Mouse (Mus musculus): ENCODE data around the gene Igfbp1. TPM values are rescaled to one million over a fixed set of nuclear protein-coding genes. Genes with fewer than 3 reads are reported as not detected.
A peak's percentile ranks its signal among the peaks of the same experiment; 100 is the strongest.

Gene Igfbp1
- polyA plus RNA-seq, 1 experiment from 2014 or later: 339 TPM

GRCm38 (mm10) chr11:7231958-7232357 is 34.4 kb downstream of the Igfbp1 start:
- no peak overlapping the region for H3K27ac ChIP-seq (ENCODE audit: low read length)
- H3K9ac ChIP-seq (ENCODE audit: low read depth, low read length): no peak overlapping the region
- no peaks in the 10 kb centered on the region for H3K9me3 ChIP-seq (replicated peaks; ENCODE audit: control insufficient read depth, low read length)
- H3K4me1 ChIP-seq (ENCODE audit: control insufficient read depth, low read depth, low read length): no peaks in the 10 kb centered on the region
- H3K4me2 ChIP-seq (ENCODE audit: low read depth, low read length): no peak overlapping the region
- WGBS (ENCODE audit: insufficient replicate concordance): 62% methylated on average over 4 of the region's 4 CpGs
- no peaks in the 10 kb centered on the region for H3K27me3 ChIP-seq (ENCODE audit: control insufficient read depth, insufficient read depth, low read depth, low read length)
- H3K4me3 ChIP-seq (ENCODE audit: low read depth, low read length): no peak overlapping the region
- no peak for ATAC-seq (ENCODE audit: low read depth)
- no peaks in the 10 kb centered on the region for H3K36me3 ChIP-seq (ENCODE audit: control insufficient read depth, insufficient read depth)

- no peaks in the 10 kb centered on the region for H3K4me1 ChIP-seq (ENCODE audit: control insufficient read depth, low read depth, low read length)
- no peak overlapping the region for H3K9ac ChIP-seq (ENCODE audit: low read depth, low read length)
- H3K4me2 ChIP-seq (ENCODE audit: low read depth, low read length): no peak overlapping the region
- H3K4me3 ChIP-seq (ENCODE audit: low read depth, low read length): no peak overlapping the region
- H3K36me3 ChIP-seq (ENCODE audit: control insufficient read depth, insufficient read depth): no peaks in the 10 kb centered on the region
- H3K9me3 ChIP-seq (replicated peaks; ENCODE audit: control insufficient read depth, low read length): no peaks in the 10 kb centered on the region
- H3K27ac ChIP-seq (ENCODE audit: low read length): no peak overlapping the region
- 42% methylated on average over 2 of the region's 2 CpGs for WGBS (ENCODE audit: insufficient replicate concordance)
- H3K27me3 ChIP-seq (ENCODE audit: control insufficient read depth, insufficient read depth, low read depth, low read length): no peaks in the 10 kb centered on the region
- ATAC-seq (ENCODE audit: low read depth): no peak
Measured at GRCm38 (mm10) chr11:7233333-7233732, 35.8 kb downstream of the Igfbp1 start.

GRCm38 (mm10) chr11:7234436-7234835 is 36.9 kb downstream of the Igfbp1 start:
- Histone ChIP-seq H3K36me3 (ENCODE audit: control insufficient read depth, insufficient read depth) (no peaks in the 10 kb centered on the region), H3K4me1 (ENCODE audit: control insufficient read depth, low read depth, low read length) (no peaks in the 10 kb centered on the region), H3K27ac (ENCODE audit: low read length) (no peak overlapping the region), H3K27me3 (ENCODE audit: control insufficient read depth, insufficient read depth, low read depth, low read length) (no peaks in the 10 kb centered on the region), H3K9me3 (replicated peaks; ENCODE audit: control insufficient read depth, low read length) (no peaks in the 10 kb centered on the region), H3K9ac (ENCODE audit: low read depth, low read length) (no peak overlapping the region), H3K4me2 (ENCODE audit: low read depth, low read length) (no peak overlapping the region), H3K4me3 (ENCODE audit: low read depth, low read length) (no peak overlapping the region)
- WGBS (ENCODE audit: insufficient replicate concordance): 58% methylated on average over 1 of the region's 1 CpGs
- ATAC-seq (ENCODE audit: low read depth): no peak

- 44% methylated on average over 3 of the region's 3 CpGs for WGBS (ENCODE audit: insufficient replicate concordance)
- no peaks in the 10 kb centered on the region for H3K27me3 ChIP-seq (ENCODE audit: control insufficient read depth, insufficient read depth, low read depth, low read length)
- H3K27ac ChIP-seq (ENCODE audit: low read length): no peak overlapping the region
- no peak overlapping the region for H3K4me2 ChIP-seq (ENCODE audit: low read depth, low read length)
- H3K9ac ChIP-seq (ENCODE audit: low read depth, low read length): no peak overlapping the region
- H3K4me3 ChIP-seq (ENCODE audit: low read depth, low read length): no peak overlapping the region
- H3K4me1 ChIP-seq (ENCODE audit: control insufficient read depth, low read depth, low read length): no peaks in the 10 kb centered on the region
- peak; percentile 51; the same call in 1 of the 2 replicates for ATAC-seq (ENCODE audit: low read depth)
- H3K9me3 ChIP-seq (replicated peaks; ENCODE audit: control insufficient read depth, low read length): no peaks in the 10 kb centered on the region
- H3K36me3 ChIP-seq (ENCODE audit: control insufficient read depth, insufficient read depth): no peaks in the 10 kb centered on the region
Measured at GRCm38 (mm10) chr11:7234981-7235609, 37.5 kb downstream of the Igfbp1 start.

- Histone ChIP-seq H3K9me3 (replicated peaks; ENCODE audit: control insufficient read depth, low read length) (no peaks in the 10 kb centered on the region), H3K27ac (ENCODE audit: low read length) (no peak overlapping the region), H3K4me3 (ENCODE audit: low read depth, low read length) (no peak overlapping the region), H3K4me2 (ENCODE audit: low read depth, low read length) (no peak overlapping the region), H3K9ac (ENCODE audit: low read depth, low read length) (no peak overlapping the region), H3K4me1 (ENCODE audit: control insufficient read depth, low read depth, low read length) (no peaks in the 10 kb centered on the region), H3K27me3 (ENCODE audit: control insufficient read depth, insufficient read depth, low read depth, low read length) (no peaks in the 10 kb centered on the region), H3K36me3 (ENCODE audit: control insufficient read depth, insufficient read depth) (no peaks in the 10 kb centered on the region)
- 53% methylated on average over 2 of the region's 2 CpGs for WGBS (ENCODE audit: insufficient replicate concordance)
- ATAC-seq (ENCODE audit: low read depth): no peak
Measured at GRCm38 (mm10) chr11:7236751-7237150, 39.2 kb downstream of the Igfbp1 start.

DNA sequence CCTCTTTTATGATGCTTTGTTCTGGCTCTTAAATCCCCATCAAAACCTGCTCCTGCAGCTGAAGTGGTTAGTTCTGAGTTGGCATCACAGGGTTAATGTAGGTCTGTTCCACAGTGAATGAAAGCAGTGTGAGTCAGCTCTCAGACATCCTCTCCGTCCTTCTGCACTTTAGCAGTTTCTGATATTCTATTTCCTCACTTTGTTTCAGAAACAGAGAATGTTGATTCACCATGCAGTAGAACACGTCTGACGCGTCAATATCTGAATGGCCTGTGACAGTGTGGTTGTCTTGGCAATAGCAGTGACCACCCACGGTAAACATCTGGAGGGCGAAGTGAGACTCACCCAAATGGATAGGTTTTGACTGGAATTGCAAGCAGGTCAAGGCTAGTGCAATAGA is 40.1 kb downstream of the Igfbp1 start:
- Histone ChIP-seq H3K4me3 (ENCODE audit: low read depth, low read length) (no peak overlapping the region), H3K9me3 (replicated peaks; ENCODE audit: control insufficient read depth, low read length) (no peaks in the 10 kb centered on the region), H3K4me1 (ENCODE audit: control insufficient read depth, low read depth, low read length) (no peaks in the 10 kb centered on the region), H3K4me2 (ENCODE audit: low read depth, low read length) (no peak overlapping the region), H3K36me3 (ENCODE audit: control insufficient read depth, insufficient read depth) (no peaks in the 10 kb centered on the region), H3K9ac (ENCODE audit: low read depth, low read length) (no peak overlapping the region), H3K27me3 (ENCODE audit: control insufficient read depth, insufficient read depth, low read depth, low read length) (no peaks in the 10 kb centered on the region), H3K27ac (ENCODE audit: low read length) (no peak overlapping the region)
- ATAC-seq (ENCODE audit: low read depth): peak; percentile 35; the same call in 1 of the 2 replicates
- WGBS (ENCODE audit: insufficient replicate concordance): 31% methylated on average over 6 of the region's 6 CpGs

GRCm38 (mm10) chr11:7238546-7238945 is 41.0 kb downstream of the Igfbp1 start:
- Histone ChIP-seq H3K4me1 (ENCODE audit: control insufficient read depth, low read depth, low read length) (no peaks in the 10 kb centered on the region), H3K9me3 (replicated peaks; ENCODE audit: control insufficient read depth, low read length) (no peaks in the 10 kb centered on the region), H3K9ac (ENCODE audit: low read depth, low read length) (no peak overlapping the region), H3K27me3 (ENCODE audit: control insufficient read depth, insufficient read depth, low read depth, low read length) (no peaks in the 10 kb centered on the region), H3K27ac (ENCODE audit: low read length) (no peak overlapping the region), H3K36me3 (ENCODE audit: control insufficient read depth, insufficient read depth) (no peaks in the 10 kb centered on the region), H3K4me3 (ENCODE audit: low read depth, low read length) (no peak overlapping the region), H3K4me2 (ENCODE audit: low read depth, low read length) (no peak overlapping the region)
- WGBS (ENCODE audit: insufficient replicate concordance): 76% methylated on average over 6 of the region's 6 CpGs
- no peak for ATAC-seq (ENCODE audit: low read depth)

GRCm38 (mm10) chr11:7239041-7239740 is 41.6 kb downstream of the Igfbp1 start:
- no peak for ATAC-seq (ENCODE audit: low read depth)
- no peaks in the 10 kb centered on the region for H3K27me3 ChIP-seq (ENCODE audit: control insufficient read depth, insufficient read depth, low read depth, low read length)
- H3K9me3 ChIP-seq (replicated peaks; ENCODE audit: control insufficient read depth, low read length): no peaks in the 10 kb centered on the region
- H3K4me2 ChIP-seq (ENCODE audit: low read depth, low read length): no peak overlapping the region
- no peak overlapping the region for H3K9ac ChIP-seq (ENCODE audit: low read depth, low read length)
- no peak overlapping the region for H3K27ac ChIP-seq (ENCODE audit: low read length)
- 25% methylated on average over 4 of the region's 4 CpGs for WGBS (ENCODE audit: insufficient replicate concordance)
- no peak overlapping the region for H3K4me3 ChIP-seq (ENCODE audit: low read depth, low read length)
- H3K4me1 ChIP-seq (ENCODE audit: control insufficient read depth, low read depth, low read length): no peaks in the 10 kb centered on the region
- no peaks in the 10 kb centered on the region for H3K36me3 ChIP-seq (ENCODE audit: control insufficient read depth, insufficient read depth)

DNA sequence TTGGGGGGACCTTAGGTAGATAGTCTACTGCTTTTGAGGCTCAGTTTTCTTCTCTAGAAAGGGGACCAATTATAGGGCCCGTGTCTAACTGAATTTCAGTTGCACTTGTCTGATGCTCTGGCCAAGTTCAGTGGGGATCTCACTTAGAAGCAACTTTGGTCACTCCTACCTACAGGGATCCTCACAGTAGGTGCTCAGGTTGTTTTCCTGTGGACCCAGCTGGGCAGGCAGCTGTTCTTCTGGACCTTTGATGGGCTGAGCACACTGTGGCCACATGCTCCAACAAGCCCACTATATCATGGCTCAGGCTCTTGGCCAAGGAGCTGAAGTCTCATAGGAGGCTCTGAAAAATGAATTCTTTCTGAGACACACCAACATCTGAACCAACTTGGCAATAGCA is 47.2 kb downstream of the Igfbp1 start:
- no peak overlapping the region for H3K4me3 ChIP-seq (ENCODE audit: low read depth, low read length)
- no peaks in the 10 kb centered on the region for H3K27me3 ChIP-seq (ENCODE audit: control insufficient read depth, insufficient read depth, low read depth, low read length)
- no peak for ATAC-seq (ENCODE audit: low read depth)
- H3K9me3 ChIP-seq (replicated peaks; ENCODE audit: control insufficient read depth, low read length): no peaks in the 10 kb centered on the region
- H3K27ac ChIP-seq (ENCODE audit: low read length): no peak overlapping the region
- H3K4me1 ChIP-seq (ENCODE audit: control insufficient read depth, low read depth, low read length): no peaks in the 10 kb centered on the region
- H3K36me3 ChIP-seq (ENCODE audit: control insufficient read depth, insufficient read depth): no peaks in the 10 kb centered on the region
- H3K9ac ChIP-seq (ENCODE audit: low read depth, low read length): no peak overlapping the region
- 50% methylated on average over 1 of the region's 1 CpGs for WGBS (ENCODE audit: insufficient replicate concordance)
- no peak overlapping the region for H3K4me2 ChIP-seq (ENCODE audit: low read depth, low read length)

Measured in liver, embryonic 16.5 days (tissue).